Mouse (Mus musculus): Measurements from ENCODE around the gene Sirt7. TPM values are rescaled to one million over a fixed set of nuclear protein-coding genes. Genes with fewer than 3 reads are reported as not detected.

Sirt7 gene
- polyA plus RNA-seq (2012; rRNA removed), result 67.4 and 67.5 TPM in 2 replicates

DNA sequence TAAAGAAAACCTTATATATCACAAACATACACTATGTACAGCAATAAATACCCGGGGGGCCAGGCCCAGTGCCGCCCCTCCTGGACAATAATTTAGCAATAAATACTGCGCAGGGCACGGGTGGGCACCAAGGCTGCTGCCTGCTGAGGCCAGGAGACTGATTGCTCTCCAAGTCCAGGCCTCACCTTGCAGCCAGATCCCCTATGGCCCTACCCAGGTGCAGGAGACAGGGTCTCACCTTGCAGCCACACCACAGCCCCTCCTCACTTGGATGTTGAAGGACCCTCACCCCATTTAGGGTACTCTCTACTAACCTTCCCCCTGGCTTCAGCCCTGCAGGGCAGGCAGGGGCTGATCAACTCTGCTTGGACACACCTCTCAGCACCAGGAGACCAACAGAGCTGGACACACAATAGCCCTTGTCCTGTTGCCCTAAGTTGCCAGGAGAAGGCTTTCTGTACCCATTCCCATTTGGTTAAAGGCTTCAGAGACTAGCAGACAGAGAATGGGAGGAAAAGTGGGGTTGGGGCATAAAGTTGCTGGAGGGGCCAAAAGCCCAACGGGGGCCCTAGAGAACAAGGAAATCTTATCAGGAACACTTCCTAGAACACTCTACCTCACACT is at the start of gene Sirt7:
Gene Sirt7 (minus strand): TSS at position 89 of the 624 bp plus-strand sequence.

DNA sequence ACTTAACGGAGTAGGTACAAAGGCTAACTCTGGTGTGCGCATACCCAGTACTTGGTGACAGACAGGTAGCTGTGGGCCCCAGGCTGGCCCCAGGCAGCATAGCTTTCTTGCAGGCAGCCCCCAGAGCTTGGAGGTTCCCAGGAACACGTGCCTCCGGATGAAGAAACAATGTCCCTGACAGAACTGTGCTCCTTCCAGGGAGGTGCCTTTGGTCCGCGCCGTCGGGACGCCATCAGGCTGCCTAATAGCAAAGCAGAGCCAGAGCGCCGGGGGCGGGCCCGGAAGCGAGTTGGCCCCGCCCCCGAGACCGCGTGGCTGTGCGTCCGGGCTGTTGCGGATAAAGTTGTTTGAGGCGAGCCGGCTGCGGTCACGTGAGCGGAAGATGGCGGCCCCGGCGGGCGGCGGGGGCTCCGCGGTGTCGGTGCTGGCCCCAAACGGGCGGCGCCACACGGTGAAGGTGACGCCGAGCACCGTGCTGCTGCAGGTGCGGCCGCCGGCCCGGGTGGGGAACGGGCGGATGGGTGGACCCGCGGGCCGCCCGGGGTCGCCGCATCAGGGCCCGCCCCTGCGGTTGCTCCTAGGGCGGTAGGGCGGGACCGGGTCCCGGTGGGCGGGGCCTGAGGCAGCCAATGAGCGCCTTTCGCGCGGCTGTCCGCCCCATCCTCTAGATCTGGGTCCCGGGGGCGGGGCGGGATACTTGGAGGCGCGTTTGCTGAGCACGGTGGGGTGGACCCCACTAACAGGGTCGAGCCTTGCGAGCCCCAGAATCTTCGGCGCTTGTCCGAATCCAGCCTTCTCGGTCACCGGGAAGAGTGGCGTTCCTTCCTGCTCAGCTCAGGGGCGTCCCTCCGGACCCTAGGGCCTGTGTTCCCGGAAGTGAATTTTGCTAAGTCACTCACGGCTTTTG is 47.9 kb upstream of the Sirt7 start, which contains the start of gene Aspscr1:
Gene Aspscr1 (plus strand): TSS at position 287 of the 907 bp plus-strand sequence.

DNA sequence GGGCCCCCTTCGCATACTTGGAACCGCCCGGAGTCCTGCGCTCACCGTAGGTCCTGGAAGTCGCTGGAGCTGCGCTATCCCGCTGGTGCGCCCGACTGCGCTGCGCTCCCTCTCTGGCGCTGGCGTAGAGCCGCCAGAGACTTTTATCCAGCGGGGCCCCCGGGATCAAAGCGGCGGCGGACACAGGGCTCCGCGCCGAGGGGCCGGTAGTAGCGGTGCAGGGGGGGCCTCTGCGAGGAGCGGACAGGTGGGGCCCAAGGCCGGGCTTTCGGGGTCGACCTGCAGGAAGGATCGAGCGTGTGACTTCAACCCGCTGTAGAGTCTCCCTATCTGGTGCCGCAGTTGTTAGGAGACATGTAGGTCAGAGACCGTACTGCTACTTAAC is 36.0 kb upstream of the Sirt7 start, which contains the start of gene Notum:
Gene Notum (minus strand): TSS at position 100 of the 385 bp plus-strand sequence.

DNA sequence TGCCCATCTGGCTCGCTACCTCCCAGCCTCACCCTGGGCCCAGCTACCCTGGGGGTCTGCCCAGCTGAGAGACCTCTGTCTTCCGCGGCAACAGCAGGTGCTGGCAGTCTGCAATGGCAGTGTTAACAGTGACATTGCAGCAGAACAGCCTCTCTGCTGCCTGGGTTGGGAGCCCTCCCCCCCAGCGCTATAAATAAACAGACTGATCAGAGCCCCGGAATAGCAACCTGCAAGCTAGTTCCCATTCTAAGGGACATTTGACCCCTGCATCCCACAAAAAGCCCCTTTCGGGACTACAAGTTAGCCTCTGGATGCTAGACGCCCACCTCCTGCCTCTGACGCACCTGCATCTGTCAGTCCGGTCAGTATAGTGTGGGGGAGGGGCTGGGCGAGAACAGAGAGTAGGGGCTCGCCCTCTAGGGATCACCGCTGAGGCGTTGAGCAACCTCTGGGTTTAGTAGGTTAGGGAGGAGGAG is 23.0 kb upstream of the Sirt7 start, which contains the start of gene Myadml2:
Gene Myadml2 (minus strand): TSS at position 158 of the 476 bp plus-strand sequence.

GRCm38 (mm10) chr11:120643601-120643987 is 18.6 kb upstream of the Sirt7 start, which contains the start of gene Pycr1:
Gene Pycr1, minus strand, starts transcription at chr11:120643769.

DNA sequence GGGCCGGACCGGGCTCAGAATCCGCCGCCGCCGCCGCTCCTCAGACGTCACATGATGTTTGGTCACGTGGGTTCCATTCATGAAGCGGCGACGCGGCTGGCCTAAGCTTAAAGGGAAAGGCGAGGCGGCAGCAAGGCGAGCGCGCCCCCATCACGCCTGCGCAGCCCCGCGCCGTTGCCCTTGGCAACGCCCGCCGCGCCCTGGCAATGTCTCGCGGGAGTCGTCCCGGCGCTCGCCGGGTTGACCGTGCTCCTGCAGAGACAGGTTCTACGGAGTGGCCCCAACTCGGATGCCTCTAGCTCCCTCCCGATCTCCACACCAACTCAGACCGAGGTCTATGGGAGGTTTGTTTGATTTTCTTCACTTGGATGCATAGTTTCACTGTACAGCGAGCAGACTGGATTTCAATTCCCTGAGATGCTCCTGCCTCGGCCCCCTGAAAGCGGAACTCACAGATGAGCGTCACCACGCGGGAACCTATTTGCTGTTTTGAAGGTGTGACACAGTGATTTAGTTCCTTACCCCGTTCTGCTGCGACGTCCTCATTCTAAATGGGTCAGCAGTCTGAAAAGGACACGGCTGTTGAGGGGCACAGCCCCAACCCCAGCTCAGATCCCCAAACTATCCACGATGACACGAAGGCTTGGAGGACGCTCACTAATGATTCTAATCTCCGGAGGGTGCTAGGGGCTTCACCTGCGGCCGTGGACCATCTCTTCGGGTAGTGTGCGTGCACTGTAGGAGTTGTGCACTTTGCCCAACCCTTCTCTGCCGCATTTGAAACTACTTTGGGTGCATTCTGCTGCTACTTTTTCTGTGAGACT is 8.7 kb upstream of the Sirt7 start, which contains the start of gene Mafg:
Gene Mafg (minus strand): TSS at position 81 of the 824 bp plus-strand sequence.

GRCm38 (mm10) chr11:120617519-120618112 is 7.4 kb downstream of the Sirt7 start, which contains the start of gene Pcyt2:
Gene Pcyt2, minus strand, starts transcription at chr11:120617936.

DNA sequence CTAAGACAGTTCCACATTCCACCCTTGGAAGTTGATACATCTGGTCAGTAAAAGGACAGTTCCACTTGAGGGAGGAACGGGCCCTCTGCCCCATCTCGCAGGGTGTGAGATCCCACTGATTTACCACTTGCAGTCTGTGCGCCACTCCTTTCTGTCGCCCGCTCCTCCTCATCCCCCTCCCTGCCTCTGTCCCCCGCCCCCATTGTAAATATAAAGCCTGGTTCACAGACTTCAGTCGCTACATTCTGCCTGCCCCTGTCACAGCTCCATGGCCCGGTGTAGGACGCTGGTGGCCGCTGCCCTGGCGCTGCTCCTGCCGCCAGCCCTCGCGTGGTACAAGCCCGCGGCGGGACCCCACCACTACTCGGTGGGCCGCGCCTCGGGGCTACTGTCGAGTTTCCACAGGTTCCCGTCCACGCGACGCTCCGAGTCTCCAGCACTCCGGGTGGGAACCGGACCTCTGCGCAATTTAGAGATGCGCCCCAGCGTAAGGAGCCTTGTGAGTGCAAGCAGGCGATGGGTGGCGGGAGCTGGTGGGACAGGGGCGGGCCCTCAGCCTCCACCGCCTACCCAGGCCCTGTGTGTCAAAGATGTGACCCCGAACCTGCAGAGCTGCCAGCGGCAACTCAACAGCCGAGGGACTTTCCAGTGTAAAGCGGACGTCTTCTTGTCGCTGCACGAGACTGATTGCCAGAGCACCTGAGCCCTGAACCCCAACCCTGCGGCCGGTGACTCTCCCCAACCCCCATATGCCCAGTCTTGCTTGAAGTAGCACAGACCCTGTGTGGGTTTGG is 16.6 kb downstream of the Sirt7 start, which contains the start of gene Npb:
Gene Npb (plus strand): TSS at position 237 of the 794 bp plus-strand sequence.

GRCm38 (mm10) chr11:120598283-120598989 is 26.6 kb downstream of the Sirt7 start, which contains the start of the genes Alyref and Anapc11:
Gene Alyref, minus strand, starts transcription at chr11:120598365.
Gene Anapc11, plus strand, starts transcription at chr11:120598421.

GRCm38 (mm10) chr11:120581490-120582267 is 43.4 kb downstream of the Sirt7 start, which contains the start of gene Arhgdia:
Gene Arhgdia, minus strand, starts transcription at chr11:120581624.

GRCm38 (mm10) chr11:120572752-120573584 is 52.1 kb downstream of the Sirt7 start, which contains the start of gene P4hb:
Gene P4hb, minus strand, starts transcription at chr11:120573253.

Other genes starting within 250 kb of the Sirt7 start
- 107 and 108 TPM in 2 replicates for gene Faap100, start 246.5 kb downstream of the Sirt7 start, polyA plus RNA-seq (2012; rRNA removed)
- 52.6 and 53.0 TPM in 2 replicates for gene Nploc4, start 187.5 kb downstream of the Sirt7 start, polyA plus RNA-seq (2012; rRNA removed)
- gene Tspan10, start 182.6 kb downstream of the Sirt7 start, polyA plus RNA-seq (2012; rRNA removed), result not detected in 2 replicates
- gene Pde6g, start 171.7 kb downstream of the Sirt7 start, polyA plus RNA-seq (2012; rRNA removed), result 0.32 and 0.56 TPM in 2 replicates
- gene Oxld1, start 167.2 kb downstream of the Sirt7 start, polyA plus RNA-seq (2012; rRNA removed), result 8.6 and 10.0 TPM in 2 replicates
- 30.3 and 32.5 TPM in 2 replicates for gene Ccdc137, start 167.1 kb downstream of the Sirt7 start, polyA plus RNA-seq (2012; rRNA removed)
- 42.5 and 46.3 TPM in 2 replicates for gene Arl16, start 157.6 kb downstream of the Sirt7 start, polyA plus RNA-seq (2012; rRNA removed)
- gene Mrpl12, start 140.6 kb downstream of the Sirt7 start, polyA plus RNA-seq (2012; rRNA removed), result 107 and 119 TPM in 2 replicates
- gene Slc25a10, start 133.4 kb downstream of the Sirt7 start, polyA plus RNA-seq (2012; rRNA removed), result 33.0 and 33.5 TPM in 2 replicates
- gene Gcgr, start 94.5 kb downstream of the Sirt7 start, polyA plus RNA-seq (2012; rRNA removed), result 0.10 and 0.45 TPM in 2 replicates
- 192 and 196 TPM in 2 replicates for gene Mcrip1, start 75.5 kb downstream of the Sirt7 start, polyA plus RNA-seq (2012; rRNA removed)
- 1.1 TPM in 1 of 2 replicates, not detected in the other for gene Ppp1r27, start 74.1 kb downstream of the Sirt7 start, polyA plus RNA-seq (2012; rRNA removed)
- gene P4hb, start 52.0 kb downstream of the Sirt7 start, polyA plus RNA-seq (2012; rRNA removed), result 153 and 156 TPM in 2 replicates
- gene Arhgdia, start 43.6 kb downstream of the Sirt7 start, polyA plus RNA-seq (2012; rRNA removed), result 443 and 473 TPM in 2 replicates
- gene Alyref, start 26.9 kb downstream of the Sirt7 start, polyA plus RNA-seq (2012; rRNA removed), result 83.1 and 83.5 TPM in 2 replicates
- gene Anapc11, start 26.8 kb downstream of the Sirt7 start, polyA plus RNA-seq (2012; rRNA removed), result 185 and 196 TPM in 2 replicates
- gene Npb, start 16.8 kb downstream of the Sirt7 start, polyA plus RNA-seq (2012; rRNA removed), result 0.22 and 0.57 TPM in 2 replicates
- 286 and 294 TPM in 2 replicates for gene Pcyt2, start 7.3 kb downstream of the Sirt7 start, polyA plus RNA-seq (2012; rRNA removed)
- 69.7 and 75.8 TPM in 2 replicates for gene Mafg, start 8.4 kb upstream of the Sirt7 start, polyA plus RNA-seq (2012; rRNA removed)
- gene Pycr1, start 18.5 kb upstream of the Sirt7 start, polyA plus RNA-seq (2012; rRNA removed), result 19.2 and 19.8 TPM in 2 replicates
- gene Myadml2, start 22.9 kb upstream of the Sirt7 start, polyA plus RNA-seq (2012; rRNA removed), result 0.63 and 0.74 TPM in 2 replicates
- 7.3 and 7.5 TPM in 2 replicates for gene Notum, start 35.9 kb upstream of the Sirt7 start, polyA plus RNA-seq (2012; rRNA removed)
- gene Aspscr1, start 47.7 kb upstream of the Sirt7 start, polyA plus RNA-seq (2012; rRNA removed), result 70.1 and 71.8 TPM in 2 replicates
- gene Cenpx, start 88.5 kb upstream of the Sirt7 start, polyA plus RNA-seq (2012; rRNA removed), result 56.6 and 60.2 TPM in 2 replicates
- 144 TPM in 2 replicates for gene Lrrc45, start 88.7 kb upstream of the Sirt7 start, polyA plus RNA-seq (2012; rRNA removed)
- gene Rac3, start 96.2 kb upstream of the Sirt7 start, polyA plus RNA-seq (2012; rRNA removed), result 858 and 954 TPM in 2 replicates
- gene Dcxr, start 102.0 kb upstream of the Sirt7 start, polyA plus RNA-seq (2012; rRNA removed), result 6.9 and 7.2 TPM in 2 replicates
- 2.5 and 4.2 TPM in 2 replicates for gene Cbr2, start 106.9 kb upstream of the Sirt7 start, polyA plus RNA-seq (2012; rRNA removed)
- gene Hmga1b, start 137.6 kb upstream of the Sirt7 start, polyA plus RNA-seq (2012; rRNA removed), result 0.82 and 1.0 TPM in 2 replicates
- gene Rfng, start 159.0 kb upstream of the Sirt7 start, polyA plus RNA-seq (2012; rRNA removed), result 118 and 127 TPM in 2 replicates
- 294 and 308 TPM in 2 replicates for gene Gps1, start 159.0 kb upstream of the Sirt7 start, polyA plus RNA-seq (2012; rRNA removed)
- 38.1 and 38.2 TPM in 2 replicates for gene Dus1l, start 171.2 kb upstream of the Sirt7 start, polyA plus RNA-seq (2012; rRNA removed)
- gene Fasn, start 199.3 kb upstream of the Sirt7 start, polyA plus RNA-seq (2012; rRNA removed), result 281 and 338 TPM in 2 replicates

All from central nervous system, embryonic 18 days (tissue).